Mouse (Mus musculus) gastrocnemius, adult 2 months (tissue): Measurements from ENCODE around the gene Fbxo28. TPM values are rescaled to one million over a fixed set of nuclear protein-coding genes. Genes with fewer than 3 reads are reported as not detected.

Experiments used
- DNase-seq: peaks from one replicate; pipeline ENCODE4 v3.0.0; 2022
- H3K27ac ChIP-seq: fragments of 200-600 bp; 2 replicates; pipeline ENCODE4 v1.8.1; 2022; ENCODE audit warnings: mild to moderate bottlenecking
- H3K4me3 ChIP-seq: fragments of 200-600 bp; 2 replicates; pipeline ENCODE4 v1.8.1; 2022; ENCODE audit warnings: mild to moderate bottlenecking, moderate library complexity
- CTCF ChIP-seq: fragments of 200-600 bp; IDR thresholded peaks from 2 replicates; pipeline ENCODE4 v1.8.1; 2022; ENCODE audit warnings: antibody characterized with exemption, mild to moderate bottlenecking, moderate library complexity
- intact Hi-C: fragments of 180-260 bp; cut with DNase I; formaldehyde crosslinking; loops from one replicate; pipeline ENCODE4 v1.15.1; 2025
- total RNA-seq, 2 experiments: library from RNA; stranded (reverse); gene quantifications; 2 replicates each; pipeline ENCODE4 v1.2.3; 2021

The Fbxo28 gene
- total RNA-seq, 2 experiments from 2014 or later = 21.5 to 23.1 TPM

DNA sequence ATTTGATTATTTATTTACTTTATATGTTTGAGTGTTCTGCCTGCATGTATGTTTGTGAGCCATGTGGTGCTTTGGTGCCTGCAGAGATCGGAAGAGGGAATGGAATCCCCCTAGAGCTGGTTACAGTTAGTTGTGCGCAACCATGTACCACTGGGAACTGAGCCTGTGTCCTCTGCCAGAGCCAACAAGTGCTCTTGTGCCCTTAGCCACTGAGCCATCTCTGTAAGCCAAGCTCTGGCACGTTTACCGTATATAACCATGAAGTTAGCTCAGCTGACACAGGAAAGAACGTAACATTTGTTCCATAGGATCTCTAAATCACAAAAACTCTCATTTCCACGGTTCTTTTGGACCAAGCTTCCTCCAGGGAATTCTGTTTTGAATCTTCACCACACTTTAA lies 61.4 kb downstream of the Fbxo28 start:
- H3K27ac ChIP-seq = no peak overlapping the region
- no peak for TF ChIP-seq CTCF
- H3K4me3 ChIP-seq = no peak overlapping the region
- DNase-seq = peak; percentile 27
- intact Hi-C loops = loop anchor here (10.0 kb wide), 2 partner anchors 65 to 1125 kb away; partner anchors contain the start of gene Fbxo28

GRCm38 (mm10) chr1:182279436-182279835 lies 62.0 kb downstream of the Fbxo28 start:
- no peak for DNase-seq
- TF ChIP-seq CTCF = no peak
- H3K27ac ChIP-seq = no peak overlapping the region
- intact Hi-C loops = no loop called here
- no peak overlapping the region for H3K4me3 ChIP-seq

DNA sequence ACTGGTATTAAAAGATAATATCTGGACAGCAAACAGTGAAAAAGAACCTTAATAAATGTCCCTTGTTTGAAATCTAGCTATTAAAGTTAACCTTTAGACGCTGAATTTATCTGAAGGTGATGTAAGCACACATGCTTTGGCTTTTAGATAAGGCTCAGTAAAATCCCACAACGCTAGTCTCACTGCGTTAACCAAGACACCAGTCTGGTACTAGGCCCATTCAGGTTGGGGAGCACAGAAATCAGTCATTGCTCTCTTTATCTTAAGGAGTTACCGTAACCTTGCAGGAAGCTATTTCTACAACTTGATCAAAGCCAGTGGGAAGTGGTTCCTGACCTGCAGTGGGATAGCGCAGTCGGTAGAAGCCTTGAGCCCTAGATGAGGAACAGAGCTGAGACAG lies 66.3 kb downstream of the Fbxo28 start:
- no peak overlapping the region for H3K27ac ChIP-seq
- intact Hi-C loops = no loop called here
- no peak for DNase-seq
- H3K4me3 ChIP-seq = no peak overlapping the region
- TF ChIP-seq CTCF = no peak

GRCm38 (mm10) chr1:182271632-182272031 lies 69.8 kb downstream of the Fbxo28 start:
- no peak for DNase-seq
- no peak overlapping the region for H3K27ac ChIP-seq
- intact Hi-C loops = no loop called here
- H3K4me3 ChIP-seq = no peak overlapping the region
- no peak for TF ChIP-seq CTCF

DNA sequence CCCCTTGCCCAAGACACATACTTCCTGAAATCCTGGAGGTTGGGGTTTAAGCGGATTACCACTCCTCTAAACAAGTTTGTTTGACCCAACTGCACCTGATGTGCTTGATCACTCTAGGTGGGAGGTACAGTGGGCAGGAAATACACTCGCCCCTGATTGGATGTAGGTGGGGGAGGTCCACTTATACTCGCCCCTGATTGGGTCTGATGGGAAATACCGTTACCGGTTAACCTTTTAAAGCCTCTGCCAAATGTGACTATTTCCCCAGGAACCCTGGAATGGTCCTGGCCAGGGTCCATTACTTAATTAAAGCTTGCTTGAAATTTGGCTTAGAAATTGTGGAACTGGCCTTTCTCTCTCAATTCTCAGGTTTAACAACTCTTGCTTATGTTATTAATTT lies 70.3 kb downstream of the Fbxo28 start:
- DNase-seq = no peak
- intact Hi-C loops = no loop called here
- TF ChIP-seq CTCF = no peak

GRCm38 (mm10) chr1:182268317-182268716 lies 73.1 kb downstream of the Fbxo28 start:
- TF ChIP-seq CTCF = no peak
- DNase-seq = no peak
- intact Hi-C loops = no loop called here
- Histone ChIP-seq H3K4me3 (no peak overlapping the region), H3K27ac (no peak overlapping the region)

More for the DNA sequence above, 70.3 kb downstream of the Fbxo28 start:
- Histone ChIP-seq H3K27ac (no peak overlapping the region), H3K4me3 (no peak overlapping the region)

DNA sequence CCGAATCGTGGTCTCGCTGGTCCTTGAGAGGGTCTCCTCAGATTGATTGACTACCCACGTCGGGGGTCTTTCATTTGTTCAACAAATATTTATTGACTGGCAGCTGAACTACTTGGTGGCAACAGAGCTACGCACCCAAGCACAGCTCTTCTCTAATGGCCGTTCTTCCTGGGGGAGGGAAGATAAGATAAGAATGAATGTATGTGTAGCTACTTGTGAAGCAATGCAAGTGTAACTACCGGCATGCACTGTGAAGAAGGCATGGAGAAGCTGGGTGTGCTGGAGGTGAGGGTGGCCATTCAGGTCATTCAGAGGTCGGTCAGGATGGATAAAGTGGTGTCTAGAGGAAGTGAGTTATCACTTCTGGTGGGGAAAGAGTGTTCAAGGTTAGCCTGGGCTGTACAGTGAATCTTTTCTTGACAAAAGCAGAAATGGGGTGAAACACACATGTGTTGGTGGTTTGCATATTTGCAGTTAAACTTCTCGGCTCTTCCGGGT lies 75.4 kb downstream of the Fbxo28 start:
- DNase-seq = no peak
- H3K4me3 ChIP-seq = no peak overlapping the region
- H3K27ac ChIP-seq = no peak overlapping the region
- no peak for TF ChIP-seq CTCF
- intact Hi-C loops = no loop called here

Other genes with a start within 250 kb of the Fbxo28 start
- 10 to 100 TPM; 41.1 to 44.9 TPM for gene Srp9, start 216.9 kb downstream of the Fbxo28 start, total RNA-seq
- not detected for gene Vmn1r1, start 177.1 kb downstream of the Fbxo28 start, total RNA-seq
- 10 to 100 TPM; 15.7 to 19.1 TPM for gene Degs1, start 58.8 kb downstream of the Fbxo28 start, total RNA-seq
- 1 to 10 TPM; 9.0 to 9.5 TPM for gene Trp53bp2, start 67.5 kb upstream of the Fbxo28 start, total RNA-seq
- gene Capn2, start 176.0 kb upstream of the Fbxo28 start, total RNA-seq = 10 to 100 TPM; 46.7 to 55.3 TPM
- gene Capn8, start 223.4 kb upstream of the Fbxo28 start, total RNA-seq = not detected